Comparison of ENCODE assay signal across 15 mouse cellular contexts in the genomic region with DNA sequence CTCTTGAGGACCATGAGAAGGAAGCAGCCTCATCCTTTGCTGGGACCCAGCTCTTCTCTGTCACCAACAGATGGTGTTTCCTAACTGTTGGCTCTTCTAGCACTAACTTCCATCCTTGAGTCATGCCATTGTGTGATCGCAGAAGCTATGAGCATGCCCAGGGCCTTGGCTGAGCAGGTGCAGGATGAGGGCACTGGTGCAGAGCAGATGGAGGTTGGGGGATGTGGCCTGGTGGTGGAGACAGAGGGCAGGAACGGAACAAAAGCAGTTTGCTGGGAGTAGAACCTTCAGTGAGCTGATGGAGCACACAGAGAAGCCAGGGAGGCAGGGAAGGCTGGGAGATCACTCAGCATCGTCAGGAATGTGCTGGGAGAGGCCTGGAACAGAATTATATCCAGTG. TPM values are rescaled to one million over a fixed set of nuclear protein-coding genes. Genes with fewer than 3 reads are reported as not detected.
A peak's percentile ranks its signal among the peaks of the same experiment; 100 is the strongest.
DNase-seq lines count a peak whose midpoint lies in the region; ATAC-seq and TF ChIP-seq lines count a peak whose summit lies in the region.
"Had no signal": no experiment of that assay in that cellular context is flagged by ENCODE, and none has a peak within 500 bp of the region (broad histone marks: within the 10 kb centered on the region; RNA-seq: fewer than 3 reads in every experiment).

No protein-coding gene starts in this region.

- in situ Hi-C loops in Patski (cut with MboI; ENCODE audit: low pct_unique_long_range_greater_than_20kb) = no loop called here

- TF ChIP-seq CTCF in Patski (IDR thresholded peaks at IDR 0.05) = no peak
- no peak for TF ChIP-seq CTCF in thymus, adult 2 months (IDR thresholded peaks at IDR 0.05; ENCODE audit: borderline replicate concordance, control insufficient read depth, extremely low read depth, insufficient read depth, low read length, poor library complexity)

- H3K36me3 ChIP-seq in thymus, adult 2 months (ENCODE audit: control insufficient read depth, insufficient read depth, low read length) = no peaks in the 10 kb centered on the region
- no peaks in the 10 kb centered on the region for H3K36me3 ChIP-seq in liver, embryonic 12.5 days
- H3K36me3 ChIP-seq: heart, embryonic 12.5 days; neural tube, embryonic 15.5 days had no signal

- no peak overlapping the region for H3K27ac ChIP-seq in thymus, adult 2 months (ENCODE audit: control insufficient read depth, insufficient read depth, low read length)
- no peak overlapping the region for H3K27ac ChIP-seq in liver, embryonic 12.5 days
- H3K27ac ChIP-seq: neural tube, embryonic 15.5 days had no signal

- intact Hi-C loops in left cerebral cortex, postnatal 4 days (cut with DNase I) = no loop called here

- ATAC-seq in Patski = peak; percentile 16
- no peak for ATAC-seq in liver, embryonic 12.5 days

- no peak for TF ChIP-seq POLR2A in thymus, adult 2 months (IDR thresholded peaks at IDR 0.05; ENCODE audit: control insufficient read depth, extremely low read depth, insufficient read depth, low read length, poor library complexity)

- DNase-seq in cerebellum, postnatal 25 days = peak; percentile 28 to 53
- no peak for DNase-seq in cerebellum, adult 9-10 months
- peak; percentile 50 for DNase-seq in left cerebral cortex, postnatal 4 days
- no peak for DNase-seq in left cerebral cortex, adult 11 months (ENCODE audit: low spot score)
- no peak for DNase-seq in Patski (ENCODE audit: low read depth, low spot score)
- peak; percentile 45 for DNase-seq in thymus, adult 2 months
- no peak for DNase-seq in embryo, embryonic 10 days (ENCODE audit: low spot score)
- DNase-seq: adrenal gland, postnatal 25 days; liver; lung, postnatal 14 days; midbrain, embryonic 14.5 days had no signal

- no peaks in the 10 kb centered on the region for H3K4me1 ChIP-seq in thymus, adult 2 months (replicated peaks; ENCODE audit: control insufficient read depth, insufficient read depth, low read length)
- no peaks in the 10 kb centered on the region for H3K4me1 ChIP-seq in liver, embryonic 12.5 days
- H3K4me1 ChIP-seq: neural tube, embryonic 15.5 days had no signal

- no peaks in the 10 kb centered on the region for H3K9me3 ChIP-seq in liver, embryonic 12.5 days (replicated peaks)
- H3K9me3 ChIP-seq: heart, embryonic 12.5 days; neural tube, embryonic 15.5 days had no signal

- H3K4me2 ChIP-seq in liver, embryonic 12.5 days = no peak overlapping the region
- H3K4me2 ChIP-seq: heart, embryonic 12.5 days; neural tube, embryonic 15.5 days had no signal

- no peak overlapping the region for H3K9ac ChIP-seq in liver, embryonic 12.5 days
- H3K9ac ChIP-seq: heart, embryonic 12.5 days; neural tube, embryonic 15.5 days had no signal

- POLR2A ChIA-PET in Patski (lab: Charles Lee) = no interaction called here

- no peak overlapping the region for H3K4me3 ChIP-seq in thymus, adult 2 months (ENCODE audit: control insufficient read depth, insufficient read depth, low read length)
- no peak overlapping the region for H3K4me3 ChIP-seq in liver, embryonic 12.5 days
- H3K4me3 ChIP-seq: erythroblast, embryonic 14.5 days; heart, embryonic 12.5 days; neural tube, embryonic 15.5 days had no signal

- H3K27me3 ChIP-seq in Patski = no peaks in the 10 kb centered on the region
- H3K27me3 ChIP-seq in thymus, adult 2 months (ENCODE audit: control insufficient read depth, insufficient read depth, low read length) = no peaks in the 10 kb centered on the region
- no peaks in the 10 kb centered on the region for H3K27me3 ChIP-seq in liver, embryonic 12.5 days (replicated peaks)
- H3K27me3 ChIP-seq: heart, embryonic 12.5 days; neural tube, embryonic 15.5 days had no signal

- CTCF ChIA-PET in Patski (lab: Charles Lee) = interaction anchor here (1.0 to 1.6 kb wide), 2 partner anchors 13 to 16 kb away, joined by 3 read pairs; no protein-coding TSS in a partner anchor

- 55% methylated on average over 3 of the region's 3 CpGs for WGBS in thymus, adult 2 months
- 34% methylated on average over 3 of the region's 3 CpGs for WGBS in liver, embryonic 12.5 days (ENCODE audit: insufficient replicate concordance)

RNA-seq across cellular contexts. Expression of a gene that starts 8.7 kb away (rescaled TPM):
- 1 to 10 TPM; 5.5 to 5.6 TPM for total RNA-seq in left cerebral cortex, postnatal 4 days (2021)
- polyA plus RNA-seq in Patski (2021) = 0.12 TPM
- 4.0 and 5.4 TPM in 2 replicates for polyA plus RNA-seq in thymus, adult 2 months (2012; rRNA removed)
- polyA plus RNA-seq in liver, embryonic 12.5 days (2016; fragmentation: Nextera tagmentation; extraction: Ambion mirVana) = 0.84 and 0.98 TPM in 2 replicates
- polyA plus RNA-seq: erythroblast, embryonic 14.5 days had no signal

Comparison
In these comparisons a context has a peak if more than half of its experiments do, and no peak if none do; other contexts are left out.
1. DNase-seq: peak in cerebellum, postnatal 25 days (2 of 2), left cerebral cortex, postnatal 4 days (single experiment) and thymus, adult 2 months (single experiment); none in cerebellum, adult 9-10 months (single experiment), left cerebral cortex, adult 11 months (single experiment), Patski (single experiment) and embryo, embryonic 10 days (single experiment).